Mouse (Mus musculus) cerebellum, adult 8-10 months (tissue): Measurements from ENCODE around the gene Egln3.

ENCODE experiments used
- DNase-seq: peaks from one replicate; pipeline ENCODE4 v3.0.0; 2022

Egln3 gene

DNA sequence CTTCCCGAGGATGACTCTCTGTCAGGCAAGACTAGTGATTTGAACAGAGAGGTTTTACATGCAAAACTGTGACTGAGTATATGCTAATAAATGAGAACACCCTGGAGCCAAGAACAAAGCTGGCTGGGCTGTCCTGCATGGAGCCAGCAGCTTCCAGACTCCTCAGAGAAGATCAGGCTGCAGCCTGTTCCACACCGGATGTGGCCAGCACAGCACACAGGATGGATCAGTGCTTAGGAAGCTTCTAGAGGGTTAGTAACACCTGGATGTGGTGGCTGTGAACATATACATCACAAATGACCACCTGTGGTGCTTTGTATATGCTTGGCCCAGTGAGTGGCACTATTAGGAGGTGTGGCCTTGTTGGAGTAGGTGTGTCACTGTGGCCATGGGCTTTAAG lies 43.4 kb downstream of the Egln3 start:
- DNase-seq, result no peak

DNA sequence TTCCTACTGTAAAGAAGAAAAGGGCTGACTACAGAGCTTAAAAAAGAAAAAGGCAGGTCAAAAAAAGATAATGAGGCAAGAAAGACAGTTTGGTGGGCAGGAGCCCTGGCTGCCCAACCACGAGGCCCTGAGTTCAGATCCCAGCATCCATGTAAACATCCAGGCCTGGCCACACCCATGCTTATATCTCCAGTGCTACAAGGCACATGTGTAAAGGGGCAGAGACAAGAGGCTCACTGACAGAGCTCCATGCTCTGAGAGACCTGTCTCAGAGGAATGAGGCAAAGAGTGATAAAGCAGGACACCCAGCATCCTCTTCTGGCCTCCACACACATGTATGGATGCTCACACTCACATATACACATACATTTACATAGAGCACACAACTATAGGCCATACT lies 48.9 kb downstream of the Egln3 start:
- DNase-seq, result no peak

DNA sequence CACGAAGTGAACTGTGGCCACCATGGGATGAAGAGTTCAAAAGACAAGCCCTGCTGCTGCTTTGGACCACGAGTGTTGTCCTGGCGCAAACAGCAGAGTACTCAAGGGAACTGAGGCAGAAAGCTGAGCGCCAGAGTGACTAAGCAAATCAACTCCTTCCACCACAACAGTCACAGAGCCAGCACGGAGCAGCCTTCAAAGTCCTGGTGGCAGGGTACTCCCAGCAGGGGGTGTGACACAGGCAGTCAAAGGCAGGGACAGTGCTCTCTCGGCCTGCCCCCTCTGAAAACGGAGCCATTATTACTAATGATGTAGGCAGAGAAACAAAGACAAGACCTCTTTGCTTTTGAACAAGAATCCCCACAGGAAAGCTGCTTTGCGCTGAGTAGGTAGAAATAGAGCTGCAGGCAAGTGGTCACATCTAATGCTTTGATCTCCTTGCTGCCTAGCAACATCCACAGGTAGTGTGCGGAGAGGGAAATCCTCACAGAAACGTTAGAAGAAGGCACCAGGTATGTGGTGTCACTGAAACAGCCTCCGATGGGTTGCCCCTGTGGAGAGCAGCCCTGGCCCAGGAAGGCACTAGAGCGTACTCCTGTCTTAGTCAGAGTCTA lies 56.6 kb downstream of the Egln3 start:
- no peak for DNase-seq
